Mouse (Mus musculus): Measurements from ENCODE around the gene Prss32.
"Not testable (repeated sequence)": the region's sequence is repeated elsewhere in the genome, so short reads cannot be mapped to it uniquely, and the experiment has no call there.

Gene Prss32

DNA sequence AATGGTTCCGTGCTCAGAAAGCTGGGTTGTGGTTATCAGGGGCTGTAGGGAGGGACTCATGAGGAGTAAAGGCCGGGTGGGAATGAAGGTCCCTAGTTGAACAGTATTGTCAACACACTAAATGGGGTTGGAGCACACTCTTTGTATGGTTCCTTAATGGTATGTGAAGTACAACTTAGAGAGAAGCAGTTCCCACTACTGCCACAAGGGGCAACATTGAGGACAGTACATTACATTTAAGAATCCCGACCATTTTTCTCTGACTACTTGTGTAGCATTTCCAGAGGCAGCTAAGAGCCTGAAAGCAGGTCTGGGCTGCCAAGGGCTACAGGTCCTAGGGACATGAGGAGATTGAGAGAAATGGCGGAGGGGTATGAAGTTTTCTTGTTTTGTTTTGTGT, 2.5 kb upstream of the Prss32 start:
- DNase-seq (ENCODE audit: low spot score in 2 of 2) = peak; percentile 55 to 66

DNA sequence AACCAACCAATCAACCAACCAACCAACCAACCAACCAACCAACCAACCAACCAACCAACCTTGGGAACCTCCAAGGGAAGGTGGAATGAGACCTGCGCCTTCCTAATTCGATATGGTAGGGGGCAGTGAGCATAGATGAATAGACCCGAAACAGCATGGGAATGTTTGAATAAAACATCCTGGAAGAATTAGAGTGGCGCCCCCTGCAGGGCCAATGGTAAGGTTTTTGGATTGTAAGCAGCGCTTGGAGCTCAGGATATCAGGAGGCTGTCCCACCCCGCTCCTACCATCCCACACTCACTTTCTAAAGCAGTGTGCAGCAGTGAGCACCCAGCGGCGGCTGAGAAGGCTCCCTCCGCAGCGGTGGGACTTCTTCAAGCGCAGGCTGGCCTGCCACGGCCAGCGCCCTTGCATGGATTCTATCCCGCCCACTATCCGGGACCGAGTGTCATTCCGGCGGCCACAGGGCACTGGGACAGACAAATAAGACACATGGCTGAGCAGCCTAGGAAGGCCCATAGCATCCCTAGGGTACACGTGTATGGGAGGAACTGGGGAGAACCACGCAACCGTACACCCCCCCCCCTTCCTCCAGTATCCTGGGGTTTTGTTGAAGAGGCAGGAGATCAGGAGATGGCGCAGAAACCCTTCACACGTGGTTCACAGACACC, 379 bp upstream of the Prss32 start:
- DNase-seq (ENCODE audit: low spot score in 2 of 2) = no peak

DNA sequence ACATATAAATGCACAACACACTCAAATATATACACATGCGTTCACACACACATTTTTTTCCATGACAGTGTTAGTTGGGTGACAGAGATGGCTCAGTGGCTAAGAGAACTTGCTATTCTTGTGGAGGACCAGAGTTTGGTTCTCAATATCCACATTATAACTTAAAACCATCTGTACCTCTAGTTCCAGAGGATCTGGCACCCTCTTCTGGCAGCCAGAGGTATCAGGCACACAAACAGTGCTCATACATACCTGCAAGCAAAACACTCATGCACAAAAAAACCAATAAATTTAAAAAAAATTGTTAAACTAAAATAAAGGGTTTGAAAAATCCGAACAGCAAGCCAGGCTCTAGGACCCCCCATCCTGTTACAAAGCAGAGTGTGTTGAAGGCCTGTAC, 6.4 kb downstream of the Prss32 start:
- DNase-seq (ENCODE audit: low spot score in 2 of 2) = no peak

- DNase-seq (ENCODE audit: low spot score in 2 of 2) = peak; percentile 52 to 60
Measured at GRCm38 (mm10) chr17:23850853-23851749, 7.4 kb downstream of the Prss32 start.

DNA sequence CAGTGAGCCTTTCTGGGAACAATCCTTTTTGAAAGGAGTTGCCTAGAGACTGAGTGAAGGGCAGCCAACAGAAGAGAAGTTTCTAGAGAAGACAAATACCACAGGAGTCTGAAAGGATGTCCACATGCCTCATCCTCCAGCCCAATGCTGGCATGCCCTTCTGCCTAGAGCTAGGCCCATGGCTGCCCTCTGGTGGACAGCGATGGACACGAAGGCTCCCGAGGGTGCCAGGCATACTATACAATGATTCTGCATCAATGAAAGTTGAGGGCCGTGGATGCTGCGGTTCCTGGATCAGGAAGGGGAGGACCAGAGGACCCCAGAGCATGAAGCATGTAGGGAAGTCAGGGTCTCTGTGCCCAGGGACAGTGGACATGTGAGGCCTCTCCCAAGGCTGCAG, 9.6 kb downstream of the Prss32 start:
- DNase-seq (ENCODE audit: low spot score in 2 of 2) = peak in 1 of 2 experiments; percentile 44

DNA sequence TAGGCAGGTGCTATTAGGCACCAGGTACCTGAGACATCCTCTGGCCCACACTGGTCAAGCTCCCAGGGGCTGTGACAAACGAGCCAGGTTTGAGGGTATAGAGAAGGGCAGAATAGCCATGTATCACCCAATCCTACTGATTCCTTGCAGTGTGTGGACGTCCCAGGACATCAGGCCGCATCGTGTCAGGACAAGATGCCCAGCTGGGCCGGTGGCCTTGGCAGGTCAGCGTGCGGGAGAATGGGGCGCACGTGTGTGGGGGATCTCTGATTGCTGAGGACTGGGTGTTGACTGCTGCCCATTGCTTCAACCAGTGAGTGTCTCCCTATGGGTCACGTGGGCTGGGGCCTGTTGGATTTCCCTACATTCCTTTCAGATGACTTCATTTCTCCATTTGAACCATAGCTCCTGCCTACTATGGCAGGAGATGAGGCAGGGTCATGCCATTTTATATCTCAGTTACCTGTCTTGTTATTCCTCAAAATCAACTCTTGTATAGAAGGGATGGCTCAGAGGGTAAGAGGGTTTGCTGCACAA, 10.6 kb downstream of the Prss32 start:
- no peak for DNase-seq (ENCODE audit: low spot score in 2 of 2)

GRCm38 (mm10) chr17:23857193-23857592, 13.5 kb downstream of the Prss32 start:
- DNase-seq (ENCODE audit: low spot score in 2 of 2) = no peak

DNA sequence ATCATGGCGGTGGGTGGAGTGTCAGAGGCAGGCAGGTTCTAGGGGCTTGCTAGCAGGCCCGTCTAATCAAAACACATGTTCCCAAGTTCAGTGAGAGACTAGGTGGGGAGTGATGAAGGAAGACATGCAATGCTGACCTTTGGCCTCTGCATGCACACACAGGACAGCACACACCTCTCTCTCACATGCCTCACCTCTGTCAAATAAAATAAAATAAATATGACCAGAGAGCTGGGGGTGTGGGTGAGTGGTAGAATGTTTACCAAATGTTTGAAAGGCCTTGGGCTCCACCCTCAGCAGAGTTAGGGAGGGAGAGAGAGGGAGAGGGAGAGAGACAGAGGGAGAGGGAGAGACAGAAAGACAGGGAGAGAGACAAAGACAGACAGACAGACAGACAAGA, 14.3 kb downstream of the Prss32 start:
- no peak for DNase-seq (ENCODE audit: low spot score in 2 of 2)

DNA sequence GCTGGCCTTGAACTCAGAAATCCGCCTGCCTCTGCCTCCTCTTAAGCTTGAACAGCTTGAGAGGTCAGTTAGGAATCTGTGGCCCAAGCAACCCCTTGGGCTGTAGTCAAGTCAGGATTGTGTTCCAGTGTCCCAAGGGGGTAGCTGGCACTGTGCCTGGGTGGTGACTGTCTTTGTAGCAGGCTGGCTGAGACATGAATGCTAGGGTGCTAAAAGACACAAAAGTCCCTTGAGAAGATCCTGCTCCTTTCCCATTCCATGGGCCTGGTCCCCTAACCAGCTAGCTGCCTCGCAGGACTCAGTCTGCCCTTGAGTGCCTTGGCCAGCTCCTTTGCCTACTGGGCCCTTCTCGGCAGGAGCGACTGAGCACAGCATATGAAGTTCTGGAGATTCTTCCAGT, 19.3 kb downstream of the Prss32 start:
- no peak for DNase-seq (ENCODE audit: low spot score in 2 of 2)

GRCm38 (mm10) chr17:23867756-23868155, 24.1 kb downstream of the Prss32 start, which contains the start of gene Prss21:
Prss21 (plus strand) TSS chr17:23868056.
- no peak for DNase-seq (ENCODE audit: low spot score in 2 of 2)

DNA sequence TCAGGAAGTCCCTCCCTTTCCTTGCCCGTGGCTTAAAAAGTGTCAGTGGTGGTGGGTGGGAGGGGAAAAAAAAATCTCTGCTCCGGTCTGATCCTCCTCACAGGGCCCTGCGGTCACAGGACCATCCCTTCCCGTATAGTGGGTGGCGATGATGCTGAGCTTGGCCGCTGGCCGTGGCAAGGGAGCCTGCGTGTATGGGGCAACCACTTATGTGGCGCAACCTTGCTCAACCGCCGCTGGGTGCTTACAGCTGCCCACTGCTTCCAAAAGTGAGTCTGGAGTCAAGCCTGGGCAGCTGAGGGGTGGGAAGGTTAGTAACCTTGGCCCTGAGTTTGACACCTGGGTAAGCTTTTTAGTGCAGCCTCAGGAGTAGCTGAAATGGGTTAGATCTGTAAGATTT, 24.9 kb downstream of the Prss32 start:
- no peak for DNase-seq (ENCODE audit: low spot score in 2 of 2)

GRCm38 (mm10) chr17:23873884-23874856, 30.5 kb downstream of the Prss32 start:
- DNase-seq (ENCODE audit: low spot score in 2 of 2) = no peak

- DNase-seq (ENCODE audit: low spot score in 2 of 2) = no peak
Measured at GRCm38 (mm10) chr17:23876741-23877140, 33.1 kb downstream of the Prss32 start.

- no peak for DNase-seq (ENCODE audit: low spot score in 2 of 2)
Measured at GRCm38 (mm10) chr17:23877166-23877565, 33.5 kb downstream of the Prss32 start.

DNA sequence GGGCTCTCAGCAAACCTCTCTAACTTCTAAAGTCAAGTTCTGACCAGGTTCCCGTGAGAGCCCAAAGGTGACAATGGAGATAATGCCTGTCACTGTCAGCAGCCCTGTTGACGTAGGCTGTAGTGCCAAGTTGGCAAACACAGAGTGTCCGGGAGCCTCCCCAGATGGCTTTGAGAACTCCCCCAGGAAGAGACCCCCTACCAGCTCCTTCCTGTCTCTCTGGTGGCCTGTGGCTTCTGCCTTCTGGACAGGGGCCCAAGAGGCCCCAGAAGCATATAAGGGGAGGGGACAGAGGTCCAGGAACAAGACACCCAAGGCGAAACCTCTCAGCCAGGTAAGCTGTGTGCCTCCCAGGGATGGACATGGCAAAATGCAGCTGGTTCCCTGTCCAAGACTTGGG, 36.9 kb downstream of the Prss32 start, which contains the start of the genes Dcpp1 and Dcpp2:
Dcpp1 (plus strand) TSS at position 301 of the 400 bp plus-strand sequence.
Dcpp2 (plus strand) TSS at position 305 of the 400 bp plus-strand sequence.
- DNase-seq (ENCODE audit: low spot score in 2 of 2) = not testable (repeated sequence)

All from natural killer cell, adult 2 months (primary cell).